ENCODE assay signal across 24 mouse cellular contexts in the genomic region with DNA sequence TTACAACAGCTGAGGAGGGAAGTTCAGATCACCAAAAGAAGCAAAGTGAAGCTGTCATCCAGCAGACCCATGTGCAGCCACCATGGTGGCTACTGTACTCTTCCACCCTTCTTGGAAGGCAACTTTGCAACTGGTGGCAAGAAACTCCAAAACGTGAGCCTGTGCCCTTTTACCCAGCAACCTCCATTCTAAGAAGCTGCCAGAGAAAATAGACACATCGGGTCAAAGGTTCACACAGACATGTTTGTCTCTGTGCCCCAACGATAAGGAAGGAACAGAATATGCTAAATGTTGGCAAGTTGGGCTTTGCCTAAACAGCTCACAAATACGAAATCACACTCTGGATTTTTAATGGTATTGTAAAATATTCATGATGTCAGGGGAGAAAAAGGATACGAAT.
"Had no signal": no experiment of that assay in that cellular context is flagged by ENCODE, and none has a peak within 500 bp of the region (broad histone marks: within the 10 kb centered on the region; RNA-seq: fewer than 3 reads in every experiment).

No protein-coding gene starts in this region.

- ATAC-seq: hindbrain, postnatal 0 days; intestine, embryonic 16.5 days had no signal

- DNase-seq: gastrocnemius, postnatal 14 days; gastrocnemius, postnatal 36 days; heart, adult 11 months; heart, adult 2 months; heart, postnatal 14 days; heart, postnatal 36 days; kidney, adult 11 months; kidney, adult 8-10 months; kidney, postnatal 10 days; layer of hippocampus, adult 9-11 months; layer of hippocampus, postnatal 36 days; left cerebral cortex, postnatal 4 days; liver, embryonic 13.5 days had no signal

- H3K9me3 ChIP-seq: heart, embryonic 13.5 days; heart, embryonic 15.5 days; hindbrain, embryonic 13.5 days; hindbrain, embryonic 15.5 days; limb, embryonic 15.5 days; liver, embryonic 13.5 days; liver, embryonic 15.5 days had no signal

- H3K4me2 ChIP-seq: heart, embryonic 11.5 days; heart, embryonic 13.5 days; heart, embryonic 15.5 days; hindbrain, embryonic 13.5 days; hindbrain, embryonic 15.5 days; limb, embryonic 13.5 days; limb, embryonic 15.5 days; liver, embryonic 11.5 days; liver, embryonic 13.5 days; liver, embryonic 15.5 days had no signal

- H3K4me3 ChIP-seq: heart, adult 2 months; heart, embryonic 13.5 days; heart, embryonic 15.5 days; hindbrain, embryonic 13.5 days; hindbrain, embryonic 15.5 days; limb, embryonic 13.5 days; limb, embryonic 15.5 days; liver, embryonic 13.5 days; liver, embryonic 15.5 days had no signal

- H3K9ac ChIP-seq: heart, embryonic 13.5 days; heart, embryonic 15.5 days; hindbrain, embryonic 13.5 days; hindbrain, embryonic 15.5 days; limb, embryonic 13.5 days; limb, embryonic 15.5 days; liver, embryonic 13.5 days; liver, embryonic 15.5 days had no signal

- H3K27ac ChIP-seq: heart, adult 2 months; heart, embryonic 13.5 days; heart, embryonic 15.5 days; hindbrain, embryonic 13.5 days; hindbrain, embryonic 15.5 days; hindbrain, postnatal 0 days; limb, embryonic 13.5 days; limb, embryonic 15.5 days; liver, embryonic 13.5 days; liver, embryonic 15.5 days had no signal

- H3K27me3 ChIP-seq: heart, embryonic 13.5 days; heart, embryonic 15.5 days; hindbrain, embryonic 13.5 days; hindbrain, embryonic 15.5 days; limb, embryonic 13.5 days; limb, embryonic 15.5 days; liver, embryonic 13.5 days; liver, embryonic 15.5 days had no signal

- H3K4me1 ChIP-seq: heart, embryonic 13.5 days; heart, embryonic 15.5 days; hindbrain, embryonic 13.5 days; hindbrain, embryonic 15.5 days; limb, embryonic 15.5 days; liver, embryonic 13.5 days; liver, embryonic 15.5 days had no signal

- H3K36me3 ChIP-seq: heart, embryonic 13.5 days; heart, embryonic 15.5 days; hindbrain, embryonic 13.5 days; hindbrain, embryonic 15.5 days; limb, embryonic 13.5 days; limb, embryonic 15.5 days; liver, embryonic 13.5 days; liver, embryonic 15.5 days had no signal
